10 mouse cellular contexts compared by ENCODE assay signal in genomic region chr5:107727007-107727402, GRCm38 (mm10). TPM values are rescaled to one million over a fixed set of nuclear protein-coding genes. Genes with fewer than 3 reads are reported as not detected.
DNase-seq lines count a peak whose midpoint lies in the region; ATAC-seq and TF ChIP-seq lines count a peak whose summit lies in the region.
"Had no signal": no experiment of that assay in that cellular context is flagged by ENCODE, and none has a peak within 500 bp of the region (broad histone marks: within the 10 kb centered on the region; RNA-seq: fewer than 3 reads in every experiment).

No protein-coding gene starts in this region.

- 27% methylated on average over 12 of the region's 12 CpGs for WGBS in heart, embryonic 12.5 days
- WGBS in forebrain, postnatal 0 days, result 14% methylated on average over 12 of the region's 12 CpGs
- 35% methylated on average over 12 of the region's 12 CpGs for WGBS in liver, embryonic 12.5 days (ENCODE audit: insufficient replicate concordance)

- no peaks in the 10 kb centered on the region for H3K9me3 ChIP-seq in heart, embryonic 12.5 days (replicated peaks)
- H3K9me3 ChIP-seq in E14TG2a.4 (ENCODE audit: low read length), result no peaks in the 10 kb centered on the region
- no peaks in the 10 kb centered on the region for H3K9me3 ChIP-seq in forebrain, postnatal 0 days (ENCODE audit: low read length)
- H3K9me3 ChIP-seq in liver, embryonic 12.5 days (replicated peaks), result no peaks in the 10 kb centered on the region

- no peak for DNase-seq in heart, adult 8-10 months (ENCODE audit: low spot score)
- peak; percentile 24 for DNase-seq in forebrain, postnatal 0 days
- DNase-seq in spleen, postnatal 10 days (ENCODE audit: low spot score in 2 of 2), result no peak
- DNase-seq in left cerebral cortex, postnatal 14 days (ENCODE audit: low spot score in 2 of 2), result no peak
- no peak for DNase-seq in right cerebral cortex, postnatal 10 days (ENCODE audit: low spot score in 2 of 2)

- H3K36me3 ChIP-seq in heart, embryonic 12.5 days, result no peaks in the 10 kb centered on the region
- H3K36me3 ChIP-seq in E14TG2a.4 (ENCODE audit: insufficient read depth, low read length), result no peaks in the 10 kb centered on the region
- no peaks in the 10 kb centered on the region for H3K36me3 ChIP-seq in forebrain, postnatal 0 days (ENCODE audit: insufficient read depth)
- H3K36me3 ChIP-seq in liver, embryonic 12.5 days, result no peaks in the 10 kb centered on the region

- peaks cover 37% of the 10 kb centered on the region for H3K4me1 ChIP-seq in heart, embryonic 12.5 days (replicated peaks)
- peaks cover 38% of the 10 kb centered on the region for H3K4me1 ChIP-seq in E14TG2a.4 (replicated peaks; ENCODE audit: low read depth, low read length)
- H3K4me1 ChIP-seq in forebrain, postnatal 0 days (ENCODE audit: insufficient read depth), result no peaks in the 10 kb centered on the region
- H3K4me1 ChIP-seq in liver, embryonic 12.5 days, result peaks cover 29% of the 10 kb centered on the region

- H3K27ac ChIP-seq in heart, embryonic 12.5 days (ENCODE audit: poor library complexity, severe bottlenecking), result no peak overlapping the region
- no peak overlapping the region for H3K27ac ChIP-seq in forebrain, postnatal 0 days (ENCODE audit: low read depth, low read length)
- no peak overlapping the region for H3K27ac ChIP-seq in liver, embryonic 12.5 days
- H3K27ac ChIP-seq: layer of hippocampus, adult 2 months had no signal

- TF ChIP-seq CTCF in E14TG2a.4 (conservative IDR thresholded peaks at IDR 0.05; ENCODE audit: low read length), result no peak
- TF ChIP-seq CTCF in forebrain, postnatal 0 days (IDR thresholded peaks at IDR 0.05; ENCODE audit: low read depth), result no peak

- no peak overlapping the region for H3K9ac ChIP-seq in heart, embryonic 12.5 days
- H3K9ac ChIP-seq in forebrain, postnatal 0 days, result no peak overlapping the region
- no peak overlapping the region for H3K9ac ChIP-seq in liver, embryonic 12.5 days

- peak overlapping the region; percentile 42 for H3K4me3 ChIP-seq in heart, embryonic 12.5 days
- peak overlapping the region; percentile 57; the same call in 1 of the 2 replicates for H3K4me3 ChIP-seq in E14TG2a.4 (replicated peaks; ENCODE audit: low read length)
- peak overlapping the region; percentile 14; the same call in 1 of the 2 replicates for H3K4me3 ChIP-seq in forebrain, postnatal 0 days (ENCODE audit: low read depth, low read length)
- peak overlapping the region; percentile 43; the same call in 1 of the 2 replicates for H3K4me3 ChIP-seq in liver, embryonic 12.5 days
- H3K4me3 ChIP-seq: layer of hippocampus, adult 2 months had no signal

- no peak for ATAC-seq in heart, embryonic 12.5 days (ENCODE audit: insufficient number of reproducible peaks, low FRiP score)
- no peak for ATAC-seq in forebrain, postnatal 0 days
- no peak for ATAC-seq in liver, embryonic 12.5 days

- H3K27me3 ChIP-seq in heart, embryonic 12.5 days (replicated peaks), result peaks cover 87% of the 10 kb centered on the region
- peaks cover 73% of the 10 kb centered on the region for H3K27me3 ChIP-seq in E14TG2a.4 (ENCODE audit: insufficient read depth, low read length)
- H3K27me3 ChIP-seq in forebrain, postnatal 0 days (ENCODE audit: insufficient read depth, low read length), result peaks cover 77% of the 10 kb centered on the region
- peaks cover 87% of the 10 kb centered on the region for H3K27me3 ChIP-seq in liver, embryonic 12.5 days (replicated peaks)

- intact Hi-C loops in left cerebral cortex, postnatal 14 days (cut with DNase I), result no loop called here

- H3K4me2 ChIP-seq in heart, embryonic 12.5 days, result peak overlapping the region; percentile 70
- H3K4me2 ChIP-seq in forebrain, postnatal 0 days (ENCODE audit: low read depth), result no peak overlapping the region
- H3K4me2 ChIP-seq in liver, embryonic 12.5 days, result peak overlapping the region; percentile 57

RNA-seq across cellular contexts. Expression of gene Gfi1, which starts 1.2 kb away (rescaled TPM):
- 0.08 TPM in 1 of 2 replicates, not detected in the other for polyA plus RNA-seq in heart, embryonic 12.5 days (2016; fragmentation: Nextera tagmentation; extraction: Ambion mirVana)
- total RNA-seq in heart, adult 8-10 months (2022), result not detected
- total RNA-seq in forebrain, postnatal 0 days (2014; rRNA removed), result not detected in 2 replicates
- not detected in 2 replicates for polyA plus RNA-seq in forebrain, postnatal 0 days (2015; fragmentation: Nextera tagmentation; extraction: Ambion mirVana)
- polyA plus RNA-seq in liver, embryonic 12.5 days (2016; fragmentation: Nextera tagmentation; extraction: Ambion mirVana), result 0.74 and 1.0 TPM in 2 replicates
- total RNA-seq in left cerebral cortex, postnatal 14 days (2021), result not detected
- total RNA-seq: adrenal gland, postnatal 25 days; layer of hippocampus, adult 2 months had no signal
